Mouse (Mus musculus) cerebellum, postnatal 36 days (tissue): ENCODE data around the gene Rgs16.
"Not testable (repeated sequence)": the region's sequence is repeated elsewhere in the genome, so short reads cannot be mapped to it uniquely, and the experiment has no call there.

Experiments
- DNase-seq, 2 experiments: peaks; one replicate each; pipeline ENCODE4 v3.0.0; 2021 to 2022; ENCODE audit warnings: mixed read lengths in 2 of 2

The Rgs16 gene

GRCm38 (mm10) chr1:153752521-153752920, 12.4 kb downstream of the Rgs16 start:
- DNase-seq: no peak

GRCm38 (mm10) chr1:153753725-153754464, 13.7 kb downstream of the Rgs16 start:
- no peak for DNase-seq

GRCm38 (mm10) chr1:153764136-153764535, 24.0 kb downstream of the Rgs16 start:
- DNase-seq: no peak

GRCm38 (mm10) chr1:153766298-153766697, 26.1 kb downstream of the Rgs16 start:
- DNase-seq: no peak

GRCm38 (mm10) chr1:153767281-153767680, 27.1 kb downstream of the Rgs16 start:
- DNase-seq: no peak

GRCm38 (mm10) chr1:153768465-153768864, 28.3 kb downstream of the Rgs16 start:
- DNase-seq: no peak

- not testable (repeated sequence) for DNase-seq
Measured at GRCm38 (mm10) chr1:153769571-153769970, 29.4 kb downstream of the Rgs16 start.

GRCm38 (mm10) chr1:153769998-153770775, 30.0 kb downstream of the Rgs16 start:
- no peak for DNase-seq

GRCm38 (mm10) chr1:153770776-153771167, 30.6 kb downstream of the Rgs16 start:
- DNase-seq: no peak

GRCm38 (mm10) chr1:153775174-153775573, 35.0 kb downstream of the Rgs16 start:
- DNase-seq: no peak

GRCm38 (mm10) chr1:153776257-153776656, 36.1 kb downstream of the Rgs16 start:
- no peak for DNase-seq

- no peak for DNase-seq
Measured at GRCm38 (mm10) chr1:153778205-153778604, 38.1 kb downstream of the Rgs16 start.

GRCm38 (mm10) chr1:153783339-153783738, 43.2 kb downstream of the Rgs16 start:
- no peak for DNase-seq

- DNase-seq: no peak
Measured at GRCm38 (mm10) chr1:153785608-153786007, 45.5 kb downstream of the Rgs16 start.

- no peak for DNase-seq
Measured at GRCm38 (mm10) chr1:153790708-153791107, 50.6 kb downstream of the Rgs16 start.

GRCm38 (mm10) chr1:153794241-153794640, 54.1 kb downstream of the Rgs16 start:
- no peak for DNase-seq
